Comparison of ENCODE assay signal across 17 mouse cellular contexts in genomic region chr10:59778137-59778710, GRCm38 (mm10).
DNase-seq lines count a peak whose midpoint lies in the region; ATAC-seq and TF ChIP-seq lines count a peak whose summit lies in the region.
"Had no signal": no experiment of that assay in that cellular context is flagged by ENCODE, and none has a peak within 500 bp of the region (broad histone marks: within the 10 kb centered on the region; RNA-seq: fewer than 3 reads in every experiment).

No protein-coding gene starts in this region.

- no peaks in the 10 kb centered on the region for H3K9me3 ChIP-seq in neural tube, embryonic 13.5 days
- H3K9me3 ChIP-seq: embryonic facial prominence, embryonic 10.5 days had no signal

- peak; percentile 15 to 28 for DNase-seq in left cerebral cortex, postnatal 14 days (ENCODE audit: low spot score in 2 of 2)
- DNase-seq in left cerebral cortex, postnatal 4 days: no peak
- DNase-seq in neural tube, embryonic 10.5 days (ENCODE audit: extremely low spot score, low spot score): no peak
- DNase-seq in brain, embryonic 14.5 days (ENCODE audit: low read depth): peak; percentile 69
- no peak for DNase-seq in thymus, adult 2 months
- DNase-seq in layer of hippocampus, adult 18-20 months (ENCODE audit: low spot score in 2 of 2): no peak
- DNase-seq: cerebellum, postnatal 10 days; gastrocnemius, postnatal 25 days; heart, postnatal 4 days; kidney, adult 11 months; kidney, postnatal 25 days; lung, embryonic 14.5 days; right cerebral cortex, postnatal 25 days had no signal

- TF ChIP-seq POLR2A in brain, embryonic 14.5 days (IDR thresholded peaks at IDR 0.05; ENCODE audit: borderline replicate concordance, extremely low read depth, insufficient read depth, insufficient read length, poor library complexity, severe bottlenecking): no peak
- no peak for TF ChIP-seq POLR2A in thymus, adult 2 months (IDR thresholded peaks at IDR 0.05; ENCODE audit: control insufficient read depth, extremely low read depth, insufficient read depth, low read length, poor library complexity)

- ATAC-seq in neural tube, embryonic 13.5 days (ENCODE audit: low read depth): peak; percentile 48
- ATAC-seq: CD4-positive, CD25-positive, alpha-beta regulatory T cell, adult 4 months had no signal

- H3K4me2 ChIP-seq in neural tube, embryonic 13.5 days: no peak overlapping the region
- H3K4me2 ChIP-seq: heart, embryonic 11.5 days; lung, embryonic 14.5 days had no signal

- no peak for TF ChIP-seq CTCF in brain, embryonic 14.5 days (IDR thresholded peaks at IDR 0.05; ENCODE audit: borderline replicate concordance, extremely low read depth, insufficient read depth, insufficient read length)
- TF ChIP-seq CTCF in thymus, adult 2 months (IDR thresholded peaks at IDR 0.05; ENCODE audit: borderline replicate concordance, control insufficient read depth, extremely low read depth, insufficient read depth, low read length, poor library complexity): no peak

- H3K36me3 ChIP-seq in neural tube, embryonic 13.5 days: no peaks in the 10 kb centered on the region
- H3K36me3 ChIP-seq in thymus, adult 2 months (ENCODE audit: control insufficient read depth, insufficient read depth, low read length): no peaks in the 10 kb centered on the region
- H3K36me3 ChIP-seq: embryonic facial prominence, embryonic 10.5 days had no signal

- no peak overlapping the region for H3K9ac ChIP-seq in neural tube, embryonic 13.5 days
- H3K9ac ChIP-seq: lung, embryonic 14.5 days had no signal

- WGBS in neural tube, embryonic 13.5 days: 46% methylated on average over 4 of the region's 4 CpGs
- 95% methylated on average over 4 of the region's 4 CpGs for WGBS in thymus, adult 2 months

- H3K4me1 ChIP-seq in neural tube, embryonic 13.5 days (replicated peaks): peaks cover 28% of the 10 kb centered on the region
- peaks cover 1% of the 10 kb centered on the region; the same call in 1 of the 2 replicates for H3K4me1 ChIP-seq in thymus, adult 2 months (replicated peaks; ENCODE audit: control insufficient read depth, insufficient read depth, low read length)

- intact Hi-C loops in left cerebral cortex, postnatal 14 days (cut with DNase I): no loop called here
- intact Hi-C loops in left cerebral cortex, postnatal 4 days (cut with DNase I): no loop called here

- H3K4me3 ChIP-seq in neural tube, embryonic 13.5 days: no peak overlapping the region
- no peak overlapping the region for H3K4me3 ChIP-seq in thymus, adult 2 months (ENCODE audit: control insufficient read depth, insufficient read depth, low read length)
- H3K4me3 ChIP-seq: embryonic facial prominence, embryonic 10.5 days had no signal

- peak overlapping the region; percentile 72 for H3K27ac ChIP-seq in neural tube, embryonic 13.5 days (replicated peaks)
- no peak overlapping the region for H3K27ac ChIP-seq in thymus, adult 2 months (ENCODE audit: control insufficient read depth, insufficient read depth, low read length)
- H3K27ac ChIP-seq: embryonic facial prominence, embryonic 10.5 days had no signal

- H3K27me3 ChIP-seq in neural tube, embryonic 13.5 days: no peaks in the 10 kb centered on the region
- no peaks in the 10 kb centered on the region for H3K27me3 ChIP-seq in thymus, adult 2 months (ENCODE audit: control insufficient read depth, insufficient read depth, low read length)

Comparison
In these comparisons a context has a peak if more than half of its experiments do, and no peak if none do; other contexts are left out.
1. DNase-seq: peak in left cerebral cortex, postnatal 14 days (2 of 2) and brain, embryonic 14.5 days (single experiment); none in left cerebral cortex, postnatal 4 days (single experiment), neural tube, embryonic 10.5 days (single experiment), thymus, adult 2 months (single experiment) and layer of hippocampus, adult 18-20 months (0 of 2).